Mouse (Mus musculus): ENCODE measurements around the gene Hmga1.

Hmga1 gene

DNA sequence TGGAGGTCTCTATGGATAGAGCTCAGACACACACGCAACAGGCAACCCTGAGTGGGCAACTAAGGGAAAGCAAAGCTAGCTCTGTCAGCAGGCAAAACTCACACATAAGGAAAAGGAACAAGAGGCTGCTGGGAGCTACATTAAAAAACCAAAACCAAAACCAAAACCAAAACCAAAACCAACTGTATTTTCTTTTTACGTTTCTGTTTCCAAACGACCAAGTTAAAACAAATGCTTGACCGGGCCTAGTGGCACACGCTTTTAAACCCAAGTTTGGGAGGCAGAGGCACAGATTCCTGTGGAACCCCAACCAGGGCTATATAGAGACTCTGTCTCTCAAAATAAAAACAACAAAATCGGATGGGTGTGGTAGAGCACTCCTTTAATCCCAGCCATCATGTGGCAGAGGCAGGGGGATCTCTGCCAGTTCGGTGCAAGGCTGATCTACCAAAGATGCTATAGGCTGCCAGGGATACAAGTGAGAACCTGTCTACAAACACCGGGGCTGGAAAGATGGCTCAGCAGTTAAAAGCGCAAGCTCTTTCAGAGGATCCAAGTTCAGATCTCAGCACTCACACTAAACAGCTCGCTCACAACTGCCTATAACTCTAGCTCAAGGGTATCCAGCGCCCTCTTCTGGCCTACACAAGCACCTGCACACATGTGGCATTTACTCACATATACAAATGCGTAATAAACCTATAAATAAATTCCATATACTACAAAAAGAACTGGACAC lies 35.7 kb downstream of the Hmga1 start:
- no peak for DNase-seq

DNA sequence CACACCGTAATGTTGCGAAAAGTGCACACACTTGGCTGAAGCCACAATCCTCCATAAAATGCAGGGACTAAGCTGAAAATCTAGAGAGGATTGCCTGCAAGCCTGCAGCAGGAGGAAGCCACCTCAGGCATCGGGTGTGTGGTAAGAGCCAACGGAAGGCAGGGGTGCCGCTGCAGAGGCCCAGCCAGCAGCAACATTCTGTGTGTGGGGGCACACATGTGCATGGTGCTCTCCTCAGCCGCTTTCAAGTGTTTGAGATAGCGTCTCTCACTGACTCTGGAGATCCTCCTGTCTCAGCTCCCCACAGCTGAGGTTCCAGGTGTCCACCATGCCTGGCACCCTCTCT lies 36.2 kb downstream of the Hmga1 start:
- no peak for DNase-seq

DNA sequence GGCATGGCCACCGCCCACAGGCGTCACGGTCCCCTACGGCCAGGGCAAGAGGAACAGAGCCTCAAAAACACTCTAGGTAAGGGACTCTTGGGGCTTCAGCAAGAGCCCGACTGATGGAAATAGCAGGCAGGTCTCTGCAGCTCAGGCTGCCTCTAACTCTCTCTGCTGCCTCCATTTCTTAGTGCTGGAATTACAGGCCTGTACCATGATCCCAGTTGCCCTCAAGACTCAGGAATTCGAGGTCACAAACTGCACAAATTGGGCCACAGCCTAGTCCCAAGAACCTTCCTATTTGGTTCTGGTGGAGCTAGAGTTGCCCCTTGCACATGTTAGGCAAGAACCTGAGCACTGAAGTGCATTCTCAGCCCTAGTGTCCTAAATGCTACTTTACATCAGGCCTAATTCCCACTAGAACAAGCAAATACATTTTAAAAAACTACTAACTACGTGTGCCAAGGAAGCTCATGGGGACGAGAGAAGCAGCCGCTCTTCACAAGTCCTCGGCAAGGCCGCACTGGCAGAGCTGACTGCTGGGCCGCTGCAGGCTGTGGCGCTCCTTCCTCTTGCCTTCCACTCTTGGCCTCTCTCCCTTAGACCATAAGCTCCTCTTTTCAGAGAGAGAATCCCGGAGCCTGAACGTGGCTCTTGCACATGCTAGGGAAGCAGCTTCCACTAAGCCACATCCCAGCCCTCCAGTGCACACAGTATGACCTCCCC lies 39.5 kb downstream of the Hmga1 start:
- DNase-seq: peak in 1 of 2 experiments; percentile 46

DNA sequence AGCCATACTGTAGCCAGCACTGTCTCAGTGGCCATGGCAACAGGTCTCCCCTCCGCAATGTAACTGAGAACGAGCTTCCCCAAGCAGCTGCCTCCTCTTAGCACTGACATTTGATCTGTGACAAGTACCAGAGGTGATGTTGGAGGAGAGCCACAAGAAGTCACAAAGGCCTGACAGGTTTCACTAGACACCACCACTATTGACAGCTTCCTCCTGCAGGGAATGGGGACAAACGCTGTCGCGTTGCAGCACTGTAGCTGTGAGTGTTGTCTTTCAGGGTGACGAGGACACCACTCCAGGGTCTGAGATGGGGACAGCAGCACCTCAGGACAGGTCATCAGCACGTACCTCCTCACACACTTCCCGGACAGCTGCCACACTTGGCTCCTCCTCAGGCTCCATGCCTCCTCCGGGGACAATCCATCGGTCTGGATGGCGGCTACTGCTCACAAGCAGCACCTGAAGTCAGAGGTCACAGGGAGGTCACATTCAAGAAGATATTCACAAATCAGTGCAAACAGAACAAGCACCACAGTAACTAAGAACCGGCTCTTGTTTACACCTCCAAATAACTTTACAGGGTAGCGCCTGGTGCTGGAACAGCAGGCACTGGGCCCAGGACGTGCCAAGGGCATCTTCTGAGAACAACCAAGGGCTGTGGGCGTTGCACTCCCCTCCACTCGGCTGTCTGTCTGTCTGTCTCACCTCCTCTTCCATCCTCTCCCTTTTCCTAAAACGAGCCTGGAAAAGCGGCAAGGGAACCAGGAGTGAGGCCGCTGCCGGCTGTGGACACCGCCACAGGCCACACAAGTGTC lies 40.3 kb downstream of the Hmga1 start:
- DNase-seq: no peak

DNA sequence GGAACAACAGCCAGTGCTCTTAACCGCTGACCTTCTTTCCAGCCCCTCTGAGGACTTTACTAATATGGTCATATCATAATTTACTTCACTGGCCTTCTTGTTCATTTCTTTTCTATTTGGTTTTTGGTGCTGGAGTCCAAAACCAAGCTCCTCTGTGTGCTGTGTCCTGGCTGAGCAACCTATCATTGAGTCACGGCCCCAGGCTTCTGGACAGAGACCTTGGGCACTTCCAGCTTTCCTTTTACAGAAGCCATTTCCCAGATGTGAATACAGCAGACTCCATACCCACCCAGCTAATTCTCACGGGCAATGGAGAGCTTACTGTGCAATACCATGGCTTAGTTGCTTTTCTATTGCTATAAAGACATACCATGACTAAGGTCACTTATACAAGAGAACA lies 44.0 kb downstream of the Hmga1 start:
- DNase-seq: no peak

DNA sequence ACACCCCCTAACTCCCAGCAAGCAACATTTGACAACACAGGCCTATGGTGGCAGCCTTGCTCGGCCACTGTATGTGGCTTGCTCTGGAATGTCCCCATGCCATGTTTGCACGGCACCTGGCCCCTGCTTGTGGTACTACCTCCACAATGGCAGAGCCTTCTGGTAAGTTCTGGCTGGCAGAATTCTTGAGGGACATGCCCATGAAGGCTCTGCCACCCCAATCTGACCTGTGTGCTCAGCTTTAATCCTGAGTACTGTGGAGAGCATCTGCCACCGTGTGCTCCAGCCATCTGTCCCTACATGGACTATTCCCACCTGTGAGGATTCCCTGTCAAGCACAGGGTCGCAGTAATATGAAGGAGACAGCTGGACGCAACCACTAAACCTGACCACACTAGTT lies 44.6 kb downstream of the Hmga1 start:
- peak; percentile 75 to 79 for DNase-seq

DNA sequence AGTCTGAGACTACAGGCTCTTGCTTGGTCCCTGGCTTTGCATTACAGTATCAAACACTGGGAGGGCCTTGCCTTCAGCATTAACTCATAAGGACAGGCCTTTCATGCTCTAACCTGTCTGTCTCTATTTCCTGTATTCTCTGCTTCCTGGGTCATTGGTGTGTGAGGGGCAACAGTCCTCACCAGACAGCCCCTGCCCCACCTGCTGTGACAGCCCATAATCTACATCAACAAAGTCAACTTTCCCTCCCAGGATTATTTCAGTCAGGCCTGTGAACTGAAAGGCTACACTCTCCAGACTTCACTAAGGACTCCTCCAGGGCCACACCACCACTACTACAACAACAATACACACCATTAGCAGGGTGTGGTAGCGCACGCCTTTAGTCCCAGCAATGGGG lies 46.7 kb downstream of the Hmga1 start:
- DNase-seq: no peak

DNA sequence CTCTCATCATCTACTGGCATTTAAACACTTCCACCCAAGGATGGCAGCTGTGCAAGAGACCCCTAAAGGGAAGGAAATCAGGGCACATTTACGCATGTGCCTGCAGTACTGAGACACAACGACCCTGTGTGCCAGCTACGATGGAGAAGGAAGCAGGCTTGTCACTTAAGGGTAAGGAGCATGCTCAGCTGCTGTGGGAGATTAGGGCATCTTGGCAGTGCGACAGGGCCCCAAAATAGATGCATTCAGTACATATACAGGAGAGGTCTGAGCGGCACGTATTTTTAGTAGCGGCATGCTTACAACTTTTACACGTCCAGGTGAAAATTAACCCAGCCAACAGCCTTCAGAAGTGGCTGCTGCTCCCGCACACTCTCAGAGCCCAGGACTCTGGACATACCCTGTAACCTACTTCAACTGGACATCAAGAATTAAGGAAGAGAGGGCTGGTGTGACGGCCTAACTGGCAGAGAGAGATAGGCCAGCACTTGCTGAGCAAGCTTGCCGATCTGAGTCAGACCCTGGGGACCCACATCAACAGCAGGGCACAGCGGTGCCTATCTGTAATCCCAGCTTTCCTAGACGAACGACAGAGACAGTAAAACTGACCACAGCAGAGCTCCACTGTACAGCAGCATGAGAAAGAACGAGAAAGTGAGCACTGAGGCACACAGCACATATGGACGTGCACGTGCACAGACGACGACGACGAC lies 47.4 kb downstream of the Hmga1 start:
- peak; percentile 62 to 63 for DNase-seq

DNA sequence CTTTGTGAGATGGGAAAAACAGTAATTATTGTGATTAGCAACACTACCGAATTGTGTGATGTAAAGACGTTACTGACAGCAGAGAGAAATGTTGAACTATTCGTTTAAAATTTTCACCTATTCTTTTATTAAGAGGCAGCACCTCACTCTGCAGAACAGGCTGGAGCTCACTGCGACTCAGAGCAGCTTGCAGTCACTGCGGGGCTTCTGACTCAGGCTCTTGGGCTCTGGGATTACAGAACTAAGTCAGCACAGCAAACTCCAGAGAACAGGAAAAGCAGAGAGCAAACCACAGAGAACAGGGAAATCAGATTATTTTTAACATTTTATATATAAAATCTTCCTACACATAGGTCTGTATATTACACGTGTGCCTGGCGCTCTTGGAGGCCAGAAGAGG lies 53.3 kb downstream of the Hmga1 start:
- peak in 1 of 2 experiments; percentile 68 for DNase-seq

DNA sequence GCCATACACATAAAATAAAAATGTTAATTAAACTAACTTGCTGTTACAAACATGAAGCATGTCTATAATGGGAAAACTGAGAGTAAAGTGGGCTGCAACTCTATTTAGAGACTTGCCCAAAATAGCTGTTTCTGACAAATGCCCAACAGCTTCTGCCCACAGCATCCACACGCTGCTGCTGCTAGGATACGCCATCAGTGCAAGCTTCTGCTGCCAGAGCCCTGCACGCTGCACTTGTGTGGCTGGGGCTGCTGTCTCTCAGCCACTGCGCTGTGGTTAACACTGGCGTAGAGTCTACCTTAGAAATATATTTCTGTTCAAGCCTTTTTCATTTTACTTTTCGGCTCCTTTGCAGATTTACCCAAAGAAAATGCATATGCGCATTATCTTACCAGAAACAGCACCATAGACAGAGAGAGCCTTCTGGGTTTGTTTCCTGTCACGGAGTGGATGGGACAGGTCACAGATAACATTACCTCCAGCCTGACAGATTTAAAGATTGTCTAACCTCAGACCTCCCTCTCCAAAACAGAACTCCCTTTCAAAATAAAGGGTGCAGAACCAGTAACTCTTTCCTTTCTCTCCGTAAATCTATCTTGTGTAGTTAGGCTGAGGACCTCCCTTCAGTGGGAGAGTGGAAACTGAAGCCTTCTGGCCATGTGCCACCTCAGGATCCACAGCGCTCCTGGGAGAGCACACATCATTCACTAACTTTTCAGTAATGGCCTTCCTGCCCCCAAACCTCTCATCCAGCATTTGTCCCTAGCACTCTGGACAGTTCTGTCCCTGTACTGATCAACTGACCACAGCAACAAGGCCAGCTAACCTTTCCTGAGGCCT lies 54.6 kb downstream of the Hmga1 start:
- no peak for DNase-seq

DNA sequence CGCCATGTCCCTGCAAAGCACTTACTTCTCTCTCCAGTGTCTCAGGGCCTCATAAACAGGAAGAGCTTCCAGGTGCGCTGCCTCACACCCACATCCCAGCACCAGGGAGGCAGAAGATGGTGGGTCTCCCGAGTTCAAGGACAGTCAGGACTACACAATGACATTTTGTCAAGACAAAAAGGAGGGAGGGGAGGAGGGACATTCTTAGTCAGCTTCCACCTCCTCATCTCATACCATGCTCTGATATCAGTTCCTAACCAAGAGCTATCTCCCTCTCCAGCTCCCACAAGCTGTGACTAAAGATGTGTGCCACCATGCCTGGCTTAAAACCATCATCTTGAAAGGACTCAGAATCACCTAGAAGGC lies 55.2 kb downstream of the Hmga1 start:
- DNase-seq: no peak

DNA sequence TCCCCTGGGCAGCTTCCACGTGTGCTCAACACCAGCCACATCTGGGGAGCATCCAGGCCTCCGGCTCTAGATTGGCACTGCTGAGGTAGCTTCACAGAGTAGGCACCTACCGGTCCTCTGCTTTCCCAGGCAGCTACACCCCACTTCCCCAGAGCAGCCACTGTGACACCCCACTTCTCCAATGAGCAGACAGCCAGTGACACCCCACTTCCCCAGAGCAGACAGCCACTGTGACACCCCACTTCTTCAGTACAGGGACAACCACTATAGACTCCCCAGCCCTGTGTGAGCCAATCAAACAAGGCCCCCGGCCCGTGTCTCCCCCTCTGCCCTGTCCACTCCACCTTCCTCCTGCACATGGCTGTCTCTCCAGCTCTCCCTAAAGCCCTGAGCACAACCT lies 55.7 kb downstream of the Hmga1 start:
- DNase-seq: no peak

DNA sequence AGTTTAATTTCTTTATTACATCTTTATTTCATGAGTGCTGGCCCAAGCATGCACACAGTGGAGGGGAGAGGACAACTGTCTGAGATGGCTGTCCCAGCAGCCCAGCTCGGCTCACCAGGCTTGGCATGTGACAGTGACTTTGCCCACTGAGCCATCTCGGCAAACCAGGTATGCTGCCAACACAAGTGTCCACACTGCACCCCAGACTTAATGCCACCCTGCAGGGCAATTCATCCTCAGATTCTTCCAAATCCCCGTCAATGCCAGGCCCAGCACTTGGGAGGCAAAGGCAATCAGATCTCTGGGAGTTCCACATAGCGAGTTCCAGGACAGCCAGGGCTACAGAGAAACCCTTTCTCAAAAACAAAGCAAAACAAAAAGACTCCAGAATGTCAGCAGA lies 56.7 kb downstream of the Hmga1 start:
- peak in 1 of 2 experiments; percentile 54 for DNase-seq
